Mouse (Mus musculus) 3134 (cell line): ENCODE data around the gene Myh13.

Experiments used
- DNase-seq: peaks from one replicate; pipeline ENCODE4 v3.0.0-alpha.2; 2011; ENCODE audit warnings: low spot score; ENCODE audit not compliant: insufficient read length; ENCODE audit errors: extremely low read depth

Gene Myh13

GRCm38 (mm10) chr11:67321358-67321757 lies at the start of gene Myh13:
Gene Myh13, plus strand, starts transcription at chr11:67321658.
- DNase-seq, result no peak

GRCm38 (mm10) chr11:67276601-67277174 lies 44.8 kb upstream of the Myh13 start, which contains the start of gene Myh8:
Gene Myh8, plus strand, starts transcription at chr11:67277124.
- no peak for DNase-seq

GRCm38 (mm10) chr11:67293440-67293839 lies 28.0 kb upstream of the Myh13 start:
- no peak for DNase-seq

GRCm38 (mm10) chr11:67313733-67314452 lies 7.6 kb upstream of the Myh13 start:
- no peak for DNase-seq

GRCm38 (mm10) chr11:67326536-67326935 lies 5.1 kb downstream of the Myh13 start:
- DNase-seq, result no peak

GRCm38 (mm10) chr11:67344556-67344955 lies 23.1 kb downstream of the Myh13 start:
- DNase-seq, result no peak

- no peak for DNase-seq
These were observed 23.9 kb downstream of the Myh13 start for GRCm38 (mm10) chr11:67345186-67345855.

- no peak for DNase-seq
These were observed 24.4 kb downstream of the Myh13 start for GRCm38 (mm10) chr11:67345856-67346236.

GRCm38 (mm10) chr11:67350153-67350768 lies 28.8 kb downstream of the Myh13 start:
- DNase-seq, result no peak

GRCm38 (mm10) chr11:67353011-67353410 lies 31.6 kb downstream of the Myh13 start:
- no peak for DNase-seq

- no peak for DNase-seq
These were observed 36.6 kb downstream of the Myh13 start for GRCm38 (mm10) chr11:67358031-67358430.

- DNase-seq, result no peak
These were observed 40.8 kb downstream of the Myh13 start for GRCm38 (mm10) chr11:67362236-67362635.

- DNase-seq, result no peak
These were observed 43.1 kb downstream of the Myh13 start for GRCm38 (mm10) chr11:67364551-67364950.

GRCm38 (mm10) chr11:67364986-67365721 lies 43.7 kb downstream of the Myh13 start:
- no peak for DNase-seq

- DNase-seq, result no peak
These were observed 45.5 kb downstream of the Myh13 start for GRCm38 (mm10) chr11:67366936-67367335.

GRCm38 (mm10) chr11:67373333-67373732 lies 51.9 kb downstream of the Myh13 start:
- DNase-seq, result no peak

GRCm38 (mm10) chr11:67376308-67376707 lies 54.9 kb downstream of the Myh13 start:
- no peak for DNase-seq

- no peak for DNase-seq
These were observed 58.4 kb downstream of the Myh13 start for GRCm38 (mm10) chr11:67379703-67380510.

GRCm38 (mm10) chr11:67381833-67382232 lies 60.4 kb downstream of the Myh13 start:
- no peak for DNase-seq

GRCm38 (mm10) chr11:67384653-67385052 lies 63.2 kb downstream of the Myh13 start:
- DNase-seq, result no peak
